ENCODE assay signal across 11 mouse cellular contexts in the genomic region with DNA sequence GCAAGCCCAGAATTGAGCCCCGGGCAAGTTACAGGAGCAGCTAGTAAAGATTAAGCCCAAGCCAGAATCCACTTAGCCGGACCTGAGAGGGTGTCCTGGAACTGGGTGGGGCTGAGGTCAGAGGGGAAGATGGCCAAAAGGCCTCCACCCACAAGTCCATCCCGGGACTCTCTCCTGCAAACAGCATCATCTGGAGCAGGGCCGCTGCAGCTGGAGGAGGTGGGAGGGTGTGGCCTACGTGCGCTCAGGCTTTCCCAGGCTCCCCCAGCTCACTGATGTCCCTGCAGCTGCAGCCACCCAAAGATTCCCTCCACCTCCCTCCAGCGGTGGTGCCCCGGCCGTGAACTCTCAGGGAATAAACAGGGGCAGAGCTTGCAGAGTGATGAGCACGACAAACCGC.
DNase-seq lines count a peak whose midpoint lies in the region; ATAC-seq and TF ChIP-seq lines count a peak whose summit lies in the region.
"Had no signal": no experiment of that assay in that cellular context is flagged by ENCODE, and none has a peak within 500 bp of the region (broad histone marks: within the 10 kb centered on the region; RNA-seq: fewer than 3 reads in every experiment).

No protein-coding gene starts in this region.

- WGBS in lung, embryonic 14.5 days, result 5% methylated on average over 11 of the region's 11 CpGs
- 14% methylated on average over 11 of the region's 11 CpGs for WGBS in embryonic facial prominence, embryonic 13.5 days
- whole genome bisulfite sequencing in limb, embryonic 10.5 days, result 18% methylated on average over 11 of the region's 11 CpGs
- WGBS in forebrain, embryonic 12.5 days, result 21% methylated on average over 11 of the region's 11 CpGs

- H3K9me3 ChIP-seq in lung, embryonic 14.5 days (ENCODE audit: low read depth, low read length), result no peaks in the 10 kb centered on the region
- H3K9me3 ChIP-seq in embryonic facial prominence, embryonic 13.5 days, result no peaks in the 10 kb centered on the region
- no peaks in the 10 kb centered on the region for H3K9me3 ChIP-seq in limb, embryonic 10.5 days (replicated peaks)
- H3K9me3 ChIP-seq in forebrain, embryonic 12.5 days, result no peaks in the 10 kb centered on the region

- no peaks in the 10 kb centered on the region for H3K27me3 ChIP-seq in lung, embryonic 14.5 days (ENCODE audit: insufficient read depth, low read length)
- H3K27me3 ChIP-seq in embryonic facial prominence, embryonic 13.5 days, result no peaks in the 10 kb centered on the region; the same call in 1 of the 2 replicates
- peaks cover 11% of the 10 kb centered on the region; the same call in 1 of the 2 replicates for H3K27me3 ChIP-seq in limb, embryonic 10.5 days (ENCODE audit: low read depth, poor library complexity, severe bottlenecking)
- H3K27me3 ChIP-seq in forebrain, embryonic 12.5 days, result peaks cover 13% of the 10 kb centered on the region; the same call in 1 of the 2 replicates

- DNase-seq in lung, embryonic 14.5 days, result peak; percentile 60
- no peak for DNase-seq in lung, postnatal 4 days
- peak; percentile 43 for DNase-seq in embryo, embryonic 10 days (ENCODE audit: low spot score)
- DNase-seq in limb, embryonic 10.5 days (ENCODE audit: low spot score), result peak; percentile 53
- DNase-seq in cerebellum, adult 9-11 months, result no peak
- DNase-seq in thymus, adult 18-20 months, result no peak
- DNase-seq: adrenal gland, adult 8-10 months; cerebellum, adult 18-20 months; right cerebral cortex, postnatal 4 days had no signal

- no peak overlapping the region for H3K27ac ChIP-seq in lung, embryonic 14.5 days (ENCODE audit: low read depth)
- H3K27ac ChIP-seq in embryonic facial prominence, embryonic 13.5 days, result no peak overlapping the region
- peak overlapping the region; percentile 42 for H3K27ac ChIP-seq in limb, embryonic 10.5 days
- H3K27ac ChIP-seq in forebrain, embryonic 12.5 days, result no peak overlapping the region

- no peak for TF ChIP-seq CTCF in lung, embryonic 14.5 days (IDR thresholded peaks at IDR 0.05; ENCODE audit: low read depth)

- no peaks in the 10 kb centered on the region for H3K36me3 ChIP-seq in lung, embryonic 14.5 days (ENCODE audit: insufficient read depth)
- H3K36me3 ChIP-seq in embryonic facial prominence, embryonic 13.5 days, result no peaks in the 10 kb centered on the region
- H3K36me3 ChIP-seq in limb, embryonic 10.5 days, result no peaks in the 10 kb centered on the region
- H3K36me3 ChIP-seq in forebrain, embryonic 12.5 days (replicated peaks), result no peaks in the 10 kb centered on the region

- H3K4me2 ChIP-seq in lung, embryonic 14.5 days, result 0 out of 2 replicates have a peak overlapping the region, but pooled peaks have one; percentile 23
- peak overlapping the region; percentile 9; the same call in 1 of the 2 replicates for H3K4me2 ChIP-seq in embryonic facial prominence, embryonic 13.5 days
- H3K4me2 ChIP-seq in forebrain, embryonic 12.5 days, result no peak overlapping the region

- no peak overlapping the region for H3K9ac ChIP-seq in lung, embryonic 14.5 days
- no peak overlapping the region for H3K9ac ChIP-seq in embryonic facial prominence, embryonic 13.5 days
- no peak overlapping the region for H3K9ac ChIP-seq in forebrain, embryonic 12.5 days

- peak; percentile 67 for ATAC-seq in lung, embryonic 14.5 days (ENCODE audit: insufficient read depth)
- no peak for ATAC-seq in embryonic facial prominence, embryonic 13.5 days (ENCODE audit: insufficient number of reproducible peaks, insufficient read depth, low FRiP score, low TSS enrichment, low read depth)
- no peak for ATAC-seq in forebrain, embryonic 12.5 days (ENCODE audit: low FRiP score)

- H3K4me1 ChIP-seq in lung, embryonic 14.5 days (ENCODE audit: insufficient read depth), result peaks cover 11% of the 10 kb centered on the region
- H3K4me1 ChIP-seq in embryonic facial prominence, embryonic 13.5 days, result peaks cover 18% of the 10 kb centered on the region
- peaks cover 36% of the 10 kb centered on the region for H3K4me1 ChIP-seq in limb, embryonic 10.5 days
- H3K4me1 ChIP-seq in forebrain, embryonic 12.5 days, result peaks cover 11% of the 10 kb centered on the region; the same call in 1 of the 2 replicates

- H3K4me3 ChIP-seq in lung, embryonic 14.5 days (ENCODE audit: low read depth, low read length), result no peak overlapping the region
- no peak overlapping the region for H3K4me3 ChIP-seq in embryonic facial prominence, embryonic 13.5 days
- H3K4me3 ChIP-seq in limb, embryonic 10.5 days, result 0 out of 2 replicates have a peak overlapping the region, but pooled peaks have one; percentile 1
- no peak overlapping the region for H3K4me3 ChIP-seq in forebrain, embryonic 12.5 days (replicated peaks)

Comparison
In these comparisons a context has a peak if more than half of its experiments do, and no peak if none do; other contexts are left out.
1. DNase-seq: peak in lung, embryonic 14.5 days (single experiment), embryo, embryonic 10 days (single experiment) and limb, embryonic 10.5 days (single experiment); none in lung, postnatal 4 days (0 of 2), cerebellum, adult 9-11 months (single experiment) and thymus, adult 18-20 months (0 of 2).